Comparison of ENCODE assay signal across 8 mouse cellular contexts in the genomic region with DNA sequence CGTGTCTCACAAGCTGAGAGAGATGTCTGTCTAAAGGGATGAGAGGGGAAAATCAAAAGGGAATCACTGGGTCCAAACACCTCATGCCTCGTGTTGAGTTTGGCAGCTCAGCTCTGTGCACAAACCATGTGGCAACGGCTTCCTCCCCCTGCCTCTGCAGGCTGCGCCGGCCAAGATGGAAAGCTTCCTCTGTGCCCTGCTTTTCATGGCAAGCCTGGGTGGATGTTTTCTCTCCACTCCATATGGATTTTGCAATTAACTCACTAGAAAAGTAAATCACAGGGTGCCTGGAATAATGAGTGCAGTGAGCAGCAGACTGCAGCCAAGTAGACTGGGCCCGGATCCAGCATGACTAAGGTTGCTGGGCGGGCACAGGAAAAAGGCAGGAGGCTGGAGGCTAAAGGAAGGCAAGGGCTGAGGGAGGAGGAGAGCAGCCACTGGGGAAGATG.
DNase-seq lines count a peak whose midpoint lies in the region; ATAC-seq lines count a peak whose summit lies in the region.

No protein-coding gene starts in this region.

- peak overlapping the region; percentile 36; the same call in 1 of the 2 replicates for H3K27ac ChIP-seq in hindbrain, embryonic 15.5 days (replicated peaks)
- H3K27ac ChIP-seq in midbrain, embryonic 16.5 days (ENCODE audit: low read length) = no peak overlapping the region

- DNase-seq in adrenal gland, adult (ENCODE audit: inconsistent age in 2 of 2, low spot score in 1 of 2) = peak; percentile 87 to 94
- peak; percentile 97 for DNase-seq in cerebellum, postnatal 10 days
- peak; percentile 61 for DNase-seq in gastrocnemius, adult 18-20 months (ENCODE audit: low spot score)
- DNase-seq in left cerebral cortex, adult 11 months (ENCODE audit: low spot score) = peak; percentile 85
- peak; percentile 60 to 81 for DNase-seq in urinary bladder, postnatal 36 days (ENCODE audit: low spot score in 2 of 2)
- no peak for DNase-seq in thymus, adult 18-20 months

- H3K9me3 ChIP-seq in hindbrain, embryonic 15.5 days = no peaks in the 10 kb centered on the region
- H3K9me3 ChIP-seq in midbrain, embryonic 16.5 days (replicated peaks; ENCODE audit: control insufficient read depth, low read length, poor library complexity, severe bottlenecking) = no peaks in the 10 kb centered on the region

- no peak overlapping the region for H3K4me2 ChIP-seq in hindbrain, embryonic 15.5 days
- H3K4me2 ChIP-seq in midbrain, embryonic 16.5 days (ENCODE audit: low read length) = no peak overlapping the region

- H3K36me3 ChIP-seq in hindbrain, embryonic 15.5 days = no peaks in the 10 kb centered on the region
- H3K36me3 ChIP-seq in midbrain, embryonic 16.5 days (ENCODE audit: control insufficient read depth, insufficient read depth, low read length) = no peaks in the 10 kb centered on the region

- peaks cover 27% of the 10 kb centered on the region for H3K4me1 ChIP-seq in hindbrain, embryonic 15.5 days (replicated peaks)
- no peaks in the 10 kb centered on the region; the same call in 1 of the 2 replicates for H3K4me1 ChIP-seq in midbrain, embryonic 16.5 days (ENCODE audit: control insufficient read depth, insufficient read depth, low read length)

- WGBS in hindbrain, embryonic 15.5 days = 52% methylated on average over 7 of the region's 7 CpGs
- WGBS in midbrain, embryonic 16.5 days = 53% methylated on average over 7 of the region's 7 CpGs

- no peak overlapping the region for H3K9ac ChIP-seq in hindbrain, embryonic 15.5 days
- no peak overlapping the region for H3K9ac ChIP-seq in midbrain, embryonic 16.5 days (ENCODE audit: low read depth, low read length)

- H3K27me3 ChIP-seq in hindbrain, embryonic 15.5 days = no peaks in the 10 kb centered on the region
- no peaks in the 10 kb centered on the region for H3K27me3 ChIP-seq in midbrain, embryonic 16.5 days (ENCODE audit: control insufficient read depth, insufficient read depth, low read depth, low read length)

- ATAC-seq in hindbrain, embryonic 15.5 days (ENCODE audit: low FRiP score, low read depth) = peak; percentile 92
- peak; percentile 87 for ATAC-seq in midbrain, embryonic 16.5 days

- H3K4me3 ChIP-seq in hindbrain, embryonic 15.5 days = no peak overlapping the region
- H3K4me3 ChIP-seq in midbrain, embryonic 16.5 days (ENCODE audit: low read depth, low read length) = no peak overlapping the region

Comparison
In these comparisons a context has a peak if more than half of its experiments do, and no peak if none do; other contexts are left out.
1. DNase-seq: peak in adrenal gland, adult (2 of 2), cerebellum, postnatal 10 days (2 of 2), gastrocnemius, adult 18-20 months (single experiment), left cerebral cortex, adult 11 months (single experiment) and urinary bladder, postnatal 36 days (2 of 2); none in thymus, adult 18-20 months (0 of 2).